Mouse (Mus musculus): ENCODE data around the gene Kif1bp.

GRCm38 (mm10) chr10:62541499-62541898, 36.8 kb downstream of the Kif1bp start:
- TF ChIP-seq POLR2A (IDR thresholded peaks at IDR 0.05; ENCODE audit: extremely low read depth, insufficient read depth, low read length) (no peak), CTCF (IDR thresholded peaks at IDR 0.05; ENCODE audit: extremely low read depth, insufficient read depth, low read length) (no peak)
